Mouse (Mus musculus) limb, embryonic 12.5 days (tissue): ENCODE results near the gene Ppfia1. TPM values are rescaled to one million over a fixed set of nuclear protein-coding genes. Genes with fewer than 3 reads are reported as not detected.

ENCODE experiments used
- ATAC-seq: fragments of 200-750 bp; cut with Nextera tagmentation; 2 replicates; pipeline ENCODE4 v1.8.0; 2017; ENCODE audit warnings: low read depth, moderate TSS enrichment; ENCODE audit not compliant: insufficient number of reproducible peaks, insufficient read depth, low FRiP score, low TSS enrichment
- H3K27ac ChIP-seq: fragments of 300-500 bp; sonication (generic); 2 replicates; pipeline ENCODE4 v1.5.1; 2016; ENCODE audit warnings: mild to moderate bottlenecking, moderate library complexity
- H3K27me3 ChIP-seq: fragments of 300-500 bp; sonication (generic); 2 replicates; pipeline ENCODE4 v1.6.1; 2016; ENCODE audit warnings: mild to moderate bottlenecking, moderate library complexity
- H3K36me3 ChIP-seq: fragments of 300-500 bp; sonication (generic); 2 replicates; pipeline ENCODE4 v1.6.1; 2016; ENCODE audit warnings: mild to moderate bottlenecking, moderate library complexity
- H3K4me1 ChIP-seq: fragments of 300-500 bp; sonication (generic); replicated peaks from 2 replicates; pipeline ENCODE4 v1.6.1; 2016
- H3K4me2 ChIP-seq: fragments of 300-500 bp; sonication (generic); 2 replicates; pipeline ENCODE4 v1.6.1; 2016; ENCODE audit warnings: mild to moderate bottlenecking, moderate library complexity
- H3K4me3 ChIP-seq: fragments of 300-500 bp; sonication (generic); replicated peaks from 2 replicates; pipeline ENCODE4 v1.5.1; 2016; ENCODE audit warnings: mild to moderate bottlenecking
- H3K9ac ChIP-seq: fragments of 300-500 bp; sonication (generic); replicated peaks from 2 replicates; pipeline ENCODE4 v1.6.1; 2016; ENCODE audit warnings: mild to moderate bottlenecking, moderate library complexity
- H3K9me3 ChIP-seq: fragments of 300-500 bp; sonication (generic); 2 replicates; pipeline ENCODE4 v1.6.1; 2016; ENCODE audit warnings: mild to moderate bottlenecking, moderate library complexity
- WGBS: fragments of 180-500 bp; shearing (Covaris S2); methylation state at CpG from one replicate; pipeline ENCODE4 v1.1.7; 2016; 5-methylcytosine and 5-hydroxymethylcytosine counted together
- polyA plus RNA-seq: library from polyadenylated mRNA; unstranded; fragments of >200 nt; fragmentation: Nextera tagmentation; extraction: Ambion mirVana; gene quantifications from 2 replicates; pipeline ENCODE4 v1.2.1, GENCODE M21; 2016

Ppfia1 gene
- polyA plus RNA-seq, 1 experiment from 2014 or later: 55.4 TPM

DNA sequence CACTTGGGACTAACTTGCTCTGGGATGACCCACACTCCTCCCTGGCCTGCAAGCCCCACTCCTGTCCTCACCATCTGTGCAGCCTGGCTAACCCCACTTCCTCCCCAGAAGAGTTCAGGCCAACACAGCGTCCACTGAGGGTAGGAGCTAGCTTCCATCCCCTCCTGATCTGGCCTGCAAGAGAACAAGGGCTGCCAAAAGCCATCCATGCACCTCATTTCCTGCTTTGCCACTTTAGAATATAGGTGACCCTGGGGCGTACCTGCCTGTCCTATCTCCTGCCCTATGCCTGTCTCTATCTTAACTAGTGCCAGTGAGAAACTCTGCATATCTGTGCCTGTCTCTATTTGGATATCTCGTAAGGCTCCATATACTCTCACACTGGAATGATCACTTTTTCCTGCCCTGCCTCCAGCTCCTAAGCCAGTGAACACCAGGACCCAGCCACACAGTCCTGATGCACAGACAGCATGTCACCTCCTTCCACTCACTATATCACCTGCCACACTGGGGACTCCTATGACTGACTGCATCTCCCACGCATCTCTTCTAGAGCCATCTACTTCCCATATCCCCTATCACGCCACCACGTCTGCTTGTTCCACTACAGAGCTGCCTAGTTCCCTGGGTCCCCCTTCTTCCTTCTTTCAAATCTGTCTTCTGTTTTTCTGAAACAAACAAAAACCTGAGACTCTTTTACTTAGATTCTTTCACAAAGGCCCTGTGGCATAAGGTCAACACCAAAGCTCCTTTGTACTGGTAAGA lies 28.9 kb downstream of the Ppfia1 start:
- H3K4me3 ChIP-seq: no peak overlapping the region
- H3K9ac ChIP-seq: no peak overlapping the region
- no peaks in the 10 kb centered on the region for H3K27me3 ChIP-seq
- 88% methylated on average over 6 of the region's 6 CpGs for WGBS
- peaks cover 16% of the 10 kb centered on the region for H3K36me3 ChIP-seq
- no peak overlapping the region for H3K4me2 ChIP-seq
- no peaks in the 10 kb centered on the region for H3K9me3 ChIP-seq
- no peak overlapping the region for H3K27ac ChIP-seq
- H3K4me1 ChIP-seq: peaks cover 12% of the 10 kb centered on the region
- ATAC-seq: no peak

DNA sequence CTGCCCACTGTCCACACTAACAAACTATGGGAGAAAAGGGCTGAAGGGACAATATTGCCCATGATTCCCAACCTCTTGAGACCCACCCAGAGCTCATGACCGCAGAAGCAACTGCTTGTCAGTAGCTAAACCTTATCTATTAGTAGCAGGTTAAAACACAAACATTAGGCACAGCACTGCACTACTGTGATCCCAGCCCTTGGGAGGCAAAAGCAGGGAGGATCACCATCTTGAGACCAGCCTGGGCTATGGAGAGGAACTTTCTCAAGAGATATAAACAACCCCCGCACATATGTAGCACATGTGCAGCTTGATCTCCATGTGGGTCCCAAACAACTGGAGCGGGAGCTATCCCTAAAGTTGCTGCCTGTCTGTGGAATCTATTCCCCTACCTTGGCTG lies 30.1 kb downstream of the Ppfia1 start:
- Histone ChIP-seq H3K9me3 (no peaks in the 10 kb centered on the region), H3K4me2 (no peak overlapping the region), H3K4me1 (peaks cover 12% of the 10 kb centered on the region), H3K27me3 (no peaks in the 10 kb centered on the region), H3K36me3 (peaks cover 28% of the 10 kb centered on the region), H3K4me3 (no peak overlapping the region), H3K9ac (no peak overlapping the region), H3K27ac (no peak overlapping the region)
- no peak for ATAC-seq
- 78% methylated on average over 3 of the region's 3 CpGs for WGBS

DNA sequence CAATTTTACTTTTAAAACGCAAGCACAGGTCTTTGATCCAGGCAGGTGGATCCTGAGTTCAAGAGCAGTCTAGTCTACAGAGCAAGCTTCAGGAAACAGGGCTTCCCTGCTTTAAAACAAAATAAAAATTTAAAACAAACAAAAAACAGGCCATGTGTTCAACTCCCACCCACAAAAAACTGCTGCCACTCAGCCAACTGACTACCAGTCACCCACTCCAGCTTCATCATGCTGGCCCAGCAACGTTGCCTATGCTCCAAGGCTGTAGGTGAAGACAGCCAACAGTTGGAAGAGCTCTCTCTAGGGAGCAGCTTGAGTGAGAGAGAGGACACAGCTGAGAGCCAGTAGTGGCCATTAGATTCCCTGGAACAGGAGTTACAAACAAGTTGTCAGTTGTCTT lies 31.6 kb downstream of the Ppfia1 start:
- Histone ChIP-seq H3K4me3 (no peak overlapping the region), H3K4me2 (no peak overlapping the region), H3K4me1 (peaks cover 9% of the 10 kb centered on the region), H3K27ac (no peak overlapping the region), H3K36me3 (peaks cover 40% of the 10 kb centered on the region), H3K27me3 (no peaks in the 10 kb centered on the region), H3K9ac (no peak overlapping the region), H3K9me3 (no peaks in the 10 kb centered on the region)
- no peak for ATAC-seq
- WGBS: 88% methylated on average over 2 of the region's 2 CpGs

DNA sequence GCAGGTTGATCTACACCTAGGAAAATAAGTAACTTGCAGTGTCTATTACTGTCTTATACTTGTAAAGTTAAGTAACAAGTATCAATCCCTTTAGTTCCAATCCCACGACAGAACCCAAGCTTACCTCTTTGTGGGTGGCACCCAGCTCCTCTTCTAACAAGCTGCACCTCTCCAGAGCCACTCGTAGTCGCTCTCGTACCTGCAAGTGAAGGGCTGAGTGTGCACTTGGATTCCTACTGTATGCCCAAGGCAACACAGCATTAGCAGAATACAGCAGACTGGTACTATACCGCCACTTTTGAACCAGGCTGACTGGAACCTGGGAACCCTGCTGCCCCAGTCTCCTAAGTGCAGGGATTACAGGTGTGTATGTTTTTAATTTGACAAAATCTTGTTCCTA lies 33.7 kb downstream of the Ppfia1 start:
- Histone ChIP-seq H3K4me3 (no peak overlapping the region), H3K27ac (no peak overlapping the region), H3K4me1 (no peaks in the 10 kb centered on the region), H3K9me3 (no peaks in the 10 kb centered on the region), H3K27me3 (no peaks in the 10 kb centered on the region), H3K4me2 (no peak overlapping the region), H3K9ac (no peak overlapping the region), H3K36me3 (peaks cover 59% of the 10 kb centered on the region)
- ATAC-seq: no peak
- WGBS: 92% methylated on average over 5 of the region's 5 CpGs

DNA sequence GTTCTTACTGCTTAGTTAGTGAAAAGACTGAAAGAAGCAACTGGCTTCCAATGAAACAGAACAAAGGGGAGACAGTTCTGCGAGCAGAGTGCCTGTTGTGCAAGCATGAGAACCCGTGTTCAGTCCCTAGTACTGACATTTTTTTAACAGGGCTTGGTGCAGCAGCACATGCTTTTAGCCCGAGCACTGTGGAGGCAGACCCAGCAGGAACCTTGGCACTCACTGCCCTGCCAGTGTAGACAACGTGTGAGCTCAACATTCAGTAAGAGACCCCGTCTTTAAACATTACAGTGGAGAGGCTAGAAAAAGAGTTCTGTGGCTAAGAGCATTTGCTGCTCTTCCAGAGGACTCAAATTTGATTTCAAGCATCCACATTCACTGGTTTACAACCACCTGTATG lies 36.8 kb downstream of the Ppfia1 start:
- ATAC-seq: no peak
- Histone ChIP-seq H3K4me2 (no peak overlapping the region), H3K9ac (no peak overlapping the region), H3K4me1 (no peaks in the 10 kb centered on the region), H3K36me3 (peaks cover 86% of the 10 kb centered on the region), H3K4me3 (no peak overlapping the region), H3K9me3 (no peaks in the 10 kb centered on the region), H3K27me3 (no peaks in the 10 kb centered on the region), H3K27ac (no peak overlapping the region)
- WGBS: 91% methylated on average over 5 of the region's 5 CpGs

DNA sequence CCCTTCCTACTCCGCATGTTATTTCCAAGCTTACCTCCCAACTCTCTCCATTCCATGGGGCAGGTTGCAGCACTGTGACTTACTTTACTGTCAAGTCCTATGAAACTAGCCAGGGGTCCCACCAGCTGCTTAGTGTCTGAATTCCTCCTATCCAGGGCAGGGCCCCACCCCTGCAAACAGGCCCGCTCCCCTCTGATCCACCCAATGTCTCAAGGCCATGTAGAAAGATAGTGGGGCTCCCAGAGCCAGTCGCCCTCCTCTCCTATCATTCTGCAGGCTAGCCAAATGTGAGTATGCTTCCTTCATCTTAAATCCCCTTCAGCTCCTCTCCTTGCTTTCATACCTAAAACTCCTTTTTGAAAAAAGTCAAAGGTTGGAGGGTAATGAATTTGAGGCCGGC lies 44.4 kb downstream of the Ppfia1 start:
- H3K4me3 ChIP-seq: no peak overlapping the region

DNA sequence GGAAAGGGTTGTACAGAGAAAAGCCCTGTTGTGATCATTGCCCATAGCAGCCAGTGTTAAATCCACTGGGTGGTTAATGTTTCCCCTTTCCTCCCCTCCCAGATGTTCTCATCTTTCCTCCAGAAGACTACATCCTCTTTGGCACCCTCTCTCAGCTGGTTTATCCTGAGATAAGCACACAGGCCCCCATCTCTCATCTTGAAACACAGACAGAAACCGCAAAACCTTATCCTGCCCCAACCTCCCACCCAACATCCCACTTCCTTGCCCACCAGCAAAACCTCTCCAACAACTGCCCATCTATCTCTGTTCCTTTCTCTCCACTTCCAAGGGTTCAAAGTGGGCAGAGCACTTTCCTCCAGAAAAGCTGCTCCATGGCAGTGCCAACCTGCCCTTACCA lies 46.7 kb downstream of the Ppfia1 start:
- Histone ChIP-seq H3K27me3 (no peaks in the 10 kb centered on the region), H3K4me3 (no peak overlapping the region), H3K9me3 (no peaks in the 10 kb centered on the region), H3K4me2 (no peak overlapping the region), H3K9ac (no peak overlapping the region), H3K4me1 (no peaks in the 10 kb centered on the region), H3K36me3 (peaks cover 99% of the 10 kb centered on the region), H3K27ac (no peak overlapping the region)
- no peak for ATAC-seq
- WGBS: 100% methylated on average over 1 of the region's 1 CpGs

More for the DNA sequence above, 44.4 kb downstream of the Ppfia1 start:
- no peak for ATAC-seq
- no peaks in the 10 kb centered on the region for H3K9me3 ChIP-seq
- H3K4me2 ChIP-seq: no peak overlapping the region
- 95% methylated on average over 4 of the region's 4 CpGs for WGBS
- no peak overlapping the region for H3K9ac ChIP-seq
- no peaks in the 10 kb centered on the region for H3K27me3 ChIP-seq
- no peaks in the 10 kb centered on the region for H3K4me1 ChIP-seq
- H3K27ac ChIP-seq: no peak overlapping the region
- H3K36me3 ChIP-seq: peaks cover 95% of the 10 kb centered on the region

DNA sequence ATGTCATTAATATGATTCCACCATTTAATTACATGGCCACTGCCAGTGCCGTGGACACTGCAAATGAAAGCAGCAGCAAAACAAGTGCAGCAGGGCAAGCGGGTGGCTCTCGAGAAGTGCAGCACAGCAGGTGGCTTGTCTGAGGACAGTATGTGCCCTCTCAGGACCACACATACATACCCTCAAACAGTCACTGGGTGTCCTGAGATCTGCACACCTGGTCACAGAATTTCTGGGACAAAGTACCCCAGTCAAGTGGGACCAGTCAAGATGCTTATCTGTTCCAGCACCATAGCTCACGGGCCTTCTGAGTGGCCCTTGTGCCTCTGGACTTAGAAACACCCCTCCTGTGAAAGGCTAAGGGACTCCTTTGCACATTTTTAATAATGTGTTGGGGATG lies 49.6 kb downstream of the Ppfia1 start:
- Histone ChIP-seq H3K4me1 (no peaks in the 10 kb centered on the region), H3K27ac (no peak overlapping the region), H3K4me3 (no peak overlapping the region), H3K36me3 (peaks cover 99% of the 10 kb centered on the region), H3K4me2 (no peak overlapping the region), H3K9me3 (no peaks in the 10 kb centered on the region), H3K9ac (no peak overlapping the region), H3K27me3 (no peaks in the 10 kb centered on the region)
- no peak for ATAC-seq
- WGBS: 90% methylated on average over 4 of the region's 4 CpGs

DNA sequence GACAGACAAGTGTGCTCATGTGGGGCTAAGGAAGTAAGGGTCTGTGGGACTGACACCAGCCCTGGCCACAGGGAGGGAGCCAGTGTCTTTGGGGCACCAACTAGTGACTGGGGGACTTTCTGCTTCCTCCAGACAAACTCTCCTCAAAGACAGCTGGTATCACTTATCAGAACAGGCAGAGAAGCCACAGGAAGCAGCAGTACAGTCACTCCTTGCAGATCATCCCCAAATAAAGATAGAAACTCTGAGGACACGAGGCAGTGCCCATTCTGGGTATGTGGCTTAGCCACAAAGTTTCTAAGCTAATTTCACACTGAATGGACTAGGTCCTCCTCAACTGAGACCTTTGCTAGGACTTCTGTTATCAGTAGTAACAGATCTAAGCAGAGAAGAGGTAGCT lies 60.6 kb downstream of the Ppfia1 start:
- Histone ChIP-seq H3K4me2 (no peak overlapping the region), H3K4me3 (no peak overlapping the region), H3K36me3 (peaks cover 97% of the 10 kb centered on the region), H3K9ac (no peak overlapping the region), H3K27me3 (no peaks in the 10 kb centered on the region), H3K4me1 (no peaks in the 10 kb centered on the region), H3K9me3 (no peaks in the 10 kb centered on the region), H3K27ac (no peak overlapping the region)
- no peak for ATAC-seq
- WGBS: 81% methylated on average over 1 of the region's 1 CpGs

DNA sequence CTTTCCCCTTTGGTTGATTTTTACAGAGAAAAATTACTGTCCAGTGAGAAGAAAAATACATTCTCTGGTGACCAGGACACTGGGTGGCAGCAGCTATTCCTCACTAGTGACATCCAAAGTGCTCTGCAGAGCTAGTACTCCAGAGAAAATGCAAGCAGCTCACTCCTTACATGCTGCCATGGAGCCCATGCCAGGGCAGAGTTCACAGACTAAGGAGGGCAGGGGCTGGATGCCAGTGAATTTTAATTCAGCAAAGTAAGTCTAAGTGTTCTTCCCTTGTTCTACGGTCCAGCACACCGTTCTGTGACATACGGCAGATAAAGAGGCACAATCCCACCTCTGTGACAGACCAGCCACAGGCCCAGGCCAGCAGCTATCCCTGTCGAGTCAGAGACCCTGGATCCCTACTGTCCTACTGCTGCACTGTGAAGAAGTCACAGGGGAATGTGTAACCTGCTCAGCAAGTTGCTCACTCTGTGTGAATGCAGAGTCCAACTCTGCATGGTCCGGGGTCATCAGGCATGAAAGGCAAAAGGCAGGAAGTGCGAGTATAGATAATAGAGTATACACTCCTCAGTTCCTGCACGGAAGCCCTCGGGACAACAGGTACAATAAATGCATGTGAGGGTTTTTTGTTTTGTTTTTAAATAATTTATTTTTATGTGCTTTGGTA lies 63.2 kb downstream of the Ppfia1 start:
- Histone ChIP-seq H3K27me3 (no peaks in the 10 kb centered on the region), H3K9me3 (no peaks in the 10 kb centered on the region), H3K36me3 (peaks cover 94% of the 10 kb centered on the region), H3K4me3 (no peak overlapping the region), H3K4me2 (no peak overlapping the region), H3K4me1 (no peaks in the 10 kb centered on the region), H3K9ac (no peak overlapping the region), H3K27ac (no peak overlapping the region)
- 91% methylated on average over 8 of the region's 8 CpGs for WGBS
- no peak for ATAC-seq

DNA sequence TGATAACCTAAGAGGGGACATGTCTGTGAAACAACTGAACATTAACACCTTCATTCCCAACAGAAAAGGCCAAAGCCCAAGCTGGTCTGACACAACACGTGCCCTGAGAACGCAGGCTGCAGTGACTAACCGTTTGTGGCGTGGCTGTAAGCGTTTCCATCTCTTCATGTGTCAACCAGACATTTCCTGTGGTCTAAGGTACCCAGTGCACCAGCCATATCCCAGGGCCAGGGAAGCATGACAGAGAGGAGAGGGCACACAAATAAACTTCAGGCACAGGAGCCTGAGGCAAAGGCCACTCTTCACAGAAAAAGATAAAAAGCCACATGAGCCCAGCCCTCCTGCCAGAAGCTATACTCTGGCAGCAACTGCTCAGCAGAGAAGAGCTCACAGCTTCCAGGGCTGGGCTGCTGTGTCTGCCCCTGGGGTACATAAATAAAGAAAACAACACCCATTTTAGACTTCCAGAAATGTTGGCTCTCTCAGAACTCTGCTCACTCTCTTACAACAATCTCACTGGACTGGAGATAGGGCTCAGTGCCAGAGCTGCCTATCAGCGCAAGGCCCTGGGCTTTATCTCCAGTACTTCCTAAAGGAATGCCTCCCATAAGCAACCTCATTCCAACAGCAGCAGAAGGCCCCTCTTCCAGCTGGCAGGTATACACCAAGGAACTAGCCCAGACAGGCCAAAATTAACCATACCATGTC lies 64.3 kb downstream of the Ppfia1 start:
- H3K9me3 ChIP-seq: no peaks in the 10 kb centered on the region
- H3K4me2 ChIP-seq: no peak overlapping the region
- no peak overlapping the region for H3K27ac ChIP-seq
- no peak for ATAC-seq
- no peak overlapping the region for H3K9ac ChIP-seq
- H3K36me3 ChIP-seq: peaks cover 94% of the 10 kb centered on the region
- no peak overlapping the region for H3K4me3 ChIP-seq
- no peaks in the 10 kb centered on the region for H3K4me1 ChIP-seq
- 88% methylated on average over 6 of the region's 6 CpGs for WGBS
- no peaks in the 10 kb centered on the region for H3K27me3 ChIP-seq
